Mouse (Mus musculus): ENCODE data around the gene Shmt1.

DNA sequence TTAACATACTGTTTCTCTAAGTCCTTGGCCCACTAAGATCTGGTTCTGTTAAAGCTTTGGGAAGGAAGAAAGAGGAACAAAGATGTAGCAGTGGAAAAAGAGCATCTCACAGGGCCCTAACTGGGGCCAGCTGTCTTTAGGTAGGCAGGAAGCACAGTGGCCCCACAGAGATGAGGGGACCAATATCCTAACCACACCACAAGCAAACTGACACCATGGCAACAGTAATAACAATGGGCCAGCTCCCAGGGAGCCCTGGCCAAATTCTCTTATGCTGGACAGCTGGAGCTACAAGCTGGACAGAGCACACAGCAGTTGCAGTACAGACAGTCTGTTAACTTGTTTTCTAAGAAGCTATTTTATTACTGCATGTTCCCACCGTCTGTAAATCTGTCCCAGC, 23.9 kb downstream of the Shmt1 start:
- no peak for TF ChIP-seq EP300 (IDR thresholded peaks at IDR 0.05)
- no peak for TF ChIP-seq CTCF (IDR thresholded peaks at IDR 0.05)
